Mouse (Mus musculus) myocyte (in vitro differentiated cells): ENCODE measurements at regions not wholly inside any gene's neighbourhood (a gene's known extent, or its start where the extent isn't known, plus 50 kb on each side); places are given as distances from the start of the nearest gene placed in this dataset.

Experiments used
- H3K27me3 ChIP-seq: one replicate; pipeline ENCODE4 v1.6.1; 2011; ENCODE audit not compliant: control insufficient read depth, insufficient read depth, insufficient read length
- H3K36me3 ChIP-seq: one replicate; pipeline ENCODE4 v1.6.1; 2011; ENCODE audit not compliant: control insufficient read depth, insufficient read depth
- H3K4me2 ChIP-seq: one replicate; pipeline ENCODE4 v1.6.1; 2011; ENCODE audit warnings: low read depth, control low read depth
- H3K4me3 ChIP-seq: one replicate; pipeline ENCODE4 v1.5.1; 2011; ENCODE audit warnings: mild to moderate bottlenecking, control low read depth, moderate library complexity
- H3K79me2 ChIP-seq: one replicate; pipeline ENCODE4 v1.6.1; 2011; ENCODE audit not compliant: control insufficient read depth, insufficient read depth
- H3ac ChIP-seq: one replicate; pipeline ENCODE4 v1.6.1; 2011; ENCODE audit not compliant: control insufficient read depth, insufficient read length
- CEBPB ChIP-seq: IDR thresholded peaks from 2 replicates; pipeline ENCODE4 v1.6.1; 2011; ENCODE audit warnings: mild to moderate bottlenecking, moderate library complexity; ENCODE audit not compliant: poor library complexity, insufficient read depth, severe bottlenecking
- E2F4 ChIP-seq: IDR thresholded peaks from one replicate; pipeline ENCODE4 v1.6.1; 2011; ENCODE audit warnings: mild to moderate bottlenecking, control low read depth, moderate library complexity; ENCODE audit not compliant: insufficient read depth
- MAX ChIP-seq: IDR thresholded peaks from one replicate; pipeline ENCODE4 v1.6.1; 2011; ENCODE audit warnings: low read depth, mild to moderate bottlenecking, control low read depth
- MYOD1 ChIP-seq, 3 experiments: IDR thresholded peaks; one replicate each; pipeline ENCODE4 v1.6.1; 2011; ENCODE audit warnings: control low read depth in 2 of 3, low read depth in 2 of 3, mild to moderate bottlenecking in 2 of 3, moderate library complexity in 1 of 3; ENCODE audit not compliant: insufficient read length in 2 of 3, control insufficient read depth in 1 of 3
- MYOG ChIP-seq, 3 experiments: IDR thresholded peaks; one replicate each; pipeline ENCODE4 v1.6.1; 2011; ENCODE audit warnings: control low read depth in 2 of 3, low read depth in 2 of 3, mild to moderate bottlenecking in 2 of 3; ENCODE audit not compliant: insufficient read length in 2 of 3, control insufficient read depth in 1 of 3, insufficient read depth in 1 of 3
- POLR2A ChIP-seq: IDR thresholded peaks from one replicate; pipeline ENCODE4 v1.6.1; 2011; ENCODE audit warnings: low read depth, mild to moderate bottlenecking, control low read depth, moderate library complexity; ENCODE audit not compliant: insufficient read length
- POLR2AphosphoS2 ChIP-seq: IDR thresholded peaks from one replicate; pipeline ENCODE4 v1.6.1; 2011; ENCODE audit warnings: low read depth, control low read depth; ENCODE audit not compliant: insufficient read length
- REST ChIP-seq: IDR thresholded peaks from one replicate; pipeline ENCODE4 v1.6.1; 2011; ENCODE audit warnings: mild to moderate bottlenecking, control low read depth, moderate library complexity; ENCODE audit not compliant: insufficient read depth, insufficient read length
- SRF ChIP-seq: IDR thresholded peaks from one replicate; pipeline ENCODE4 v1.6.1; 2011; ENCODE audit warnings: low read depth; ENCODE audit not compliant: control insufficient read depth, insufficient read length
- TCF12 ChIP-seq: IDR thresholded peaks from one replicate; pipeline ENCODE4 v1.6.1; 2011; ENCODE audit warnings: mild to moderate bottlenecking, control low read depth; ENCODE audit not compliant: poor library complexity, insufficient read depth, severe bottlenecking
- TCF3 ChIP-seq: IDR thresholded peaks from one replicate; pipeline ENCODE4 v1.6.1; 2011; ENCODE audit warnings: low read depth, control low read depth; ENCODE audit not compliant: insufficient read length
- USF1 ChIP-seq: IDR thresholded peaks from one replicate; pipeline ENCODE4 v1.6.1; 2011; ENCODE audit warnings: low read depth, mild to moderate bottlenecking, control low read depth, moderate library complexity

GRCm38 (mm10) chr12:70590456-70591050 is 137.7 kb downstream of the Tmx1 start:
- Histone ChIP-seq H3K4me2 (peak overlapping the region; percentile 4), H3K4me3 (no peak overlapping the region), H3K79me2 (no peaks in the 10 kb centered on the region), H3K36me3 (no peaks in the 10 kb centered on the region), H3ac (no peak overlapping the region), H3K27me3 (no peaks in the 10 kb centered on the region)
- no peak for TF ChIP-seq MYOG (IDR thresholded peaks at IDR 0.05; ENCODE audit: control insufficient read depth in 1 of 3, insufficient read depth in 1 of 3, insufficient read length in 2 of 3, low read depth in 2 of 3)
- no peak for TF ChIP-seq MAX
- TF ChIP-seq MYOD1 (IDR thresholded peaks at IDR 0.05; ENCODE audit: control insufficient read depth in 1 of 3, insufficient read length in 2 of 3, low read depth in 2 of 3): no peak
- TF ChIP-seq POLR2AphosphoS2: no peak
- no peak for TF ChIP-seq TCF12
- TF ChIP-seq USF1: no peak
- no peak for TF ChIP-seq POLR2A
- no peak for TF ChIP-seq TCF3
- no peak for TF ChIP-seq SRF
- TF ChIP-seq CEBPB: no peak
- TF ChIP-seq REST: no peak
- TF ChIP-seq E2F4: no peak

- no peak overlapping the region for H3ac ChIP-seq
- no peak overlapping the region for H3K4me2 ChIP-seq
- H3K79me2 ChIP-seq: no peaks in the 10 kb centered on the region
- no peaks in the 10 kb centered on the region for H3K36me3 ChIP-seq
- no peaks in the 10 kb centered on the region for H3K27me3 ChIP-seq
- no peak overlapping the region for H3K4me3 ChIP-seq
- TF ChIP-seq MYOG (IDR thresholded peaks at IDR 0.05; ENCODE audit: control insufficient read depth in 1 of 3, insufficient read depth in 1 of 3, insufficient read length in 2 of 3, low read depth in 2 of 3): no peak
- no peak for TF ChIP-seq REST
- TF ChIP-seq CEBPB: no peak
- no peak for TF ChIP-seq TCF12
- TF ChIP-seq MYOD1 (IDR thresholded peaks at IDR 0.05; ENCODE audit: control insufficient read depth in 1 of 3, insufficient read length in 2 of 3, low read depth in 2 of 3): no peak
- no peak for TF ChIP-seq SRF
- TF ChIP-seq MAX: no peak
- no peak for TF ChIP-seq POLR2AphosphoS2
- no peak for TF ChIP-seq USF1
- no peak for TF ChIP-seq TCF3
- no peak for TF ChIP-seq POLR2A
- no peak for TF ChIP-seq E2F4
These were observed 139.9 kb downstream of the Tmx1 start for GRCm38 (mm10) chr12:70592821-70593220.

- H3K4me2 ChIP-seq: no peak overlapping the region
- H3K4me3 ChIP-seq: no peak overlapping the region
- no peaks in the 10 kb centered on the region for H3K36me3 ChIP-seq
These were observed 145.4 kb downstream of the Tmx1 start for GRCm38 (mm10) chr12:70598211-70598701.

GRCm38 (mm10) chr12:70599731-70600130 is 146.8 kb downstream of the Tmx1 start:
- Histone ChIP-seq H3ac (no peak overlapping the region), H3K27me3 (no peaks in the 10 kb centered on the region), H3K36me3 (no peaks in the 10 kb centered on the region), H3K79me2 (no peaks in the 10 kb centered on the region), H3K4me2 (no peak overlapping the region), H3K4me3 (no peak overlapping the region)
- TF ChIP-seq CEBPB: no peak
- TF ChIP-seq TCF12: no peak
- no peak for TF ChIP-seq POLR2AphosphoS2
- no peak for TF ChIP-seq SRF
- TF ChIP-seq REST: no peak
- TF ChIP-seq E2F4: no peak
- TF ChIP-seq TCF3: no peak
- TF ChIP-seq MAX: no peak
- TF ChIP-seq POLR2A: no peak
- no peak for TF ChIP-seq USF1
- TF ChIP-seq MYOG (IDR thresholded peaks at IDR 0.05; ENCODE audit: control insufficient read depth in 1 of 3, insufficient read depth in 1 of 3, insufficient read length in 2 of 3, low read depth in 2 of 3): no peak
- TF ChIP-seq MYOD1 (IDR thresholded peaks at IDR 0.05; ENCODE audit: control insufficient read depth in 1 of 3, insufficient read length in 2 of 3, low read depth in 2 of 3): no peak

More at GRCm38 (mm10) chr12:70598211-70598701, 145.4 kb downstream of the Tmx1 start:
- Histone ChIP-seq H3K79me2 (no peaks in the 10 kb centered on the region), H3ac (no peak overlapping the region), H3K27me3 (no peaks in the 10 kb centered on the region)
- no peak for TF ChIP-seq TCF3
- TF ChIP-seq MYOD1 (IDR thresholded peaks at IDR 0.05; ENCODE audit: control insufficient read depth in 1 of 3, insufficient read length in 2 of 3, low read depth in 2 of 3): no peak
- no peak for TF ChIP-seq SRF
- TF ChIP-seq CEBPB: no peak
- no peak for TF ChIP-seq E2F4
- TF ChIP-seq POLR2A: no peak
- no peak for TF ChIP-seq TCF12
- no peak for TF ChIP-seq MAX
- TF ChIP-seq POLR2AphosphoS2: no peak
- TF ChIP-seq USF1: no peak
- no peak for TF ChIP-seq MYOG (IDR thresholded peaks at IDR 0.05; ENCODE audit: control insufficient read depth in 1 of 3, insufficient read depth in 1 of 3, insufficient read length in 2 of 3, low read depth in 2 of 3)
- no peak for TF ChIP-seq REST
